10 mouse cellular contexts compared by ENCODE assay signal in the genomic region with DNA sequence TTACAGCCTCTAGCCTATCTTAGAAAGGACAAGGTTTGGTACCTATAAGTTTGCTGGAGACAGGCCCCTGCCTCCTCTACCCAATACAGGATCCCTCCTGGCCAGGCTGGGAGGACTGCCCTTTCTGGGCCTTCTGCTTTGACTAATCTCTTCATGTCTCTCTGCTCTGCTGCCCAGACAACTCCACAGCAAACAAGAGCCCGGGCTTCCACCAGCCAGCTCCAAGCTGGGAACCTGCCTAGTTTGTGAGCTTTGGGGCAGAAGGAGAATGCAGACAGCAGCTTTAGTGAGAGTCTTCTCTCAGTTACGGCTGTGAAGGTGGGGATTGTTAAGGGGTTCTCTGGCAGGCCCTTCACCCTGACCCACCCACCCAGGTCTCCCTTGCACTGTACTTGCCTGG.
DNase-seq lines count a peak whose midpoint lies in the region; ATAC-seq and TF ChIP-seq lines count a peak whose summit lies in the region.
"Had no signal": no experiment of that assay in that cellular context is flagged by ENCODE, and none has a peak within 500 bp of the region (broad histone marks: within the 10 kb centered on the region; RNA-seq: fewer than 3 reads in every experiment).

No protein-coding gene starts in this region.

- no peak overlapping the region; the same call in 1 of the 2 replicates for H3K9ac ChIP-seq in hindbrain, embryonic 13.5 days
- no peak overlapping the region for H3K9ac ChIP-seq in hindbrain, embryonic 12.5 days
- peak overlapping the region; percentile 38; the same call in 1 of the 2 replicates for H3K9ac ChIP-seq in heart, embryonic 14.5 days (ENCODE audit: low read length)

- ATAC-seq in hindbrain, embryonic 13.5 days (ENCODE audit: low FRiP score), result no peak
- no peak for ATAC-seq in hindbrain, embryonic 12.5 days (ENCODE audit: low FRiP score)
- no peak for ATAC-seq in heart, embryonic 14.5 days (ENCODE audit: insufficient number of reproducible peaks, insufficient read depth, low FRiP score, low read depth)
- no peak for ATAC-seq in megakaryocyte progenitor cell, adult 5-6 weeks (replicated peaks; ENCODE audit: poor library complexity)

- peaks cover 94% of the 10 kb centered on the region for H3K4me1 ChIP-seq in hindbrain, embryonic 13.5 days (replicated peaks)
- H3K4me1 ChIP-seq in hindbrain, embryonic 12.5 days, result peaks cover 79% of the 10 kb centered on the region
- H3K4me1 ChIP-seq in heart, embryonic 14.5 days (ENCODE audit: control insufficient read depth in 2 of 2, insufficient read depth in 2 of 2, low read length in 2 of 2), result peaks cover 9 to 23% of the 10 kb centered on the region in 2 experiments

- peak overlapping the region; percentile 18; the same call in 1 of the 2 replicates for H3K27ac ChIP-seq in hindbrain, embryonic 13.5 days
- no peak overlapping the region for H3K27ac ChIP-seq in hindbrain, embryonic 12.5 days
- H3K27ac ChIP-seq in heart, embryonic 14.5 days (replicated peaks in 1 of 2; ENCODE audit: control insufficient read depth in 1 of 2, insufficient read depth in 1 of 2, low read depth in 2 of 2, low read length in 2 of 2), result peak overlapping the region; percentile 2 to 49; a peak in 2 of 4 replicates

- H3K4me3 ChIP-seq in hindbrain, embryonic 13.5 days, result no peak overlapping the region
- H3K4me3 ChIP-seq in hindbrain, embryonic 12.5 days, result no peak overlapping the region
- H3K4me3 ChIP-seq in heart, embryonic 14.5 days (ENCODE audit: control insufficient read depth in 1 of 2, insufficient read depth in 1 of 2, low read depth in 1 of 2, low read length in 2 of 2), result no peak overlapping the region

- no peaks in the 10 kb centered on the region for H3K27me3 ChIP-seq in hindbrain, embryonic 13.5 days
- no peaks in the 10 kb centered on the region for H3K27me3 ChIP-seq in hindbrain, embryonic 12.5 days
- H3K27me3 ChIP-seq in heart, embryonic 14.5 days (ENCODE audit: control insufficient read depth, insufficient read depth, low read length), result no peaks in the 10 kb centered on the region

- TF ChIP-seq CTCF in brain, embryonic 14.5 days (IDR thresholded peaks at IDR 0.05; ENCODE audit: borderline replicate concordance, extremely low read depth, insufficient read depth, insufficient read length), result no peak

- 58% methylated on average over 2 of the region's 2 CpGs for WGBS in hindbrain, embryonic 13.5 days
- 62% methylated on average over 2 of the region's 2 CpGs for WGBS in hindbrain, embryonic 12.5 days
- 46% methylated on average over 2 of the region's 2 CpGs for WGBS in heart, embryonic 14.5 days

- no peaks in the 10 kb centered on the region for H3K36me3 ChIP-seq in hindbrain, embryonic 13.5 days
- H3K36me3 ChIP-seq in hindbrain, embryonic 12.5 days, result no peaks in the 10 kb centered on the region
- H3K36me3 ChIP-seq in heart, embryonic 14.5 days (ENCODE audit: control insufficient read depth, insufficient read depth, low read length), result no peaks in the 10 kb centered on the region

- DNase-seq in cerebellum, adult 11-12 months, result peak; percentile 53
- no peak for DNase-seq in cerebellum, adult 11 months
- peak; percentile 56 for DNase-seq in brain, embryonic 14.5 days (ENCODE audit: low read depth)
- no peak for DNase-seq in left cerebral cortex, adult 9 months (ENCODE audit: low spot score in 2 of 2)
- DNase-seq: kidney, postnatal 14 days; right cerebral cortex, postnatal 4 days had no signal

- no peak for TF ChIP-seq POLR2A in brain, embryonic 14.5 days (IDR thresholded peaks at IDR 0.05; ENCODE audit: borderline replicate concordance, extremely low read depth, insufficient read depth, insufficient read length, poor library complexity, severe bottlenecking)

- H3K9me3 ChIP-seq in hindbrain, embryonic 13.5 days, result no peaks in the 10 kb centered on the region
- no peaks in the 10 kb centered on the region for H3K9me3 ChIP-seq in hindbrain, embryonic 12.5 days (replicated peaks)
- H3K9me3 ChIP-seq in heart, embryonic 14.5 days (ENCODE audit: control insufficient read depth, low read length), result no peaks in the 10 kb centered on the region

- no peak overlapping the region for H3K4me2 ChIP-seq in hindbrain, embryonic 13.5 days
- H3K4me2 ChIP-seq in hindbrain, embryonic 12.5 days (replicated peaks), result no peak overlapping the region
- no peak overlapping the region for H3K4me2 ChIP-seq in heart, embryonic 14.5 days (ENCODE audit: low read length)

Comparison
In these comparisons a context has a peak if more than half of its experiments do, and no peak if none do; other contexts are left out.
1. DNase-seq: peak in cerebellum, adult 11-12 months (single experiment) and brain, embryonic 14.5 days (single experiment); none in cerebellum, adult 11 months (single experiment) and left cerebral cortex, adult 9 months (0 of 2).